Mouse (Mus musculus) midbrain, embryonic 12.5 days (tissue): Measurements from ENCODE around the gene Mb. TPM values are rescaled to one million over a fixed set of nuclear protein-coding genes. Genes with fewer than 3 reads are reported as not detected.
A peak's percentile ranks its signal among the peaks of the same experiment; 100 is the strongest.

Experiments
- ATAC-seq: fragments of 200-750 bp; cut with Nextera tagmentation; 2 replicates; pipeline ENCODE4 v1.8.0; 2017; ENCODE audit warnings: low read depth, moderate TSS enrichment, moderate library complexity; ENCODE audit not compliant: low FRiP score
- H3K27ac ChIP-seq: fragments of 300-500 bp; sonication (generic); replicated peaks from 2 replicates; pipeline ENCODE4 v1.5.1; 2016; ENCODE audit warnings: mild to moderate bottlenecking
- H3K27me3 ChIP-seq: fragments of 300-500 bp; sonication (generic); 2 replicates; pipeline ENCODE4 v1.6.1; 2016; ENCODE audit warnings: mild to moderate bottlenecking
- H3K36me3 ChIP-seq: fragments of 300-500 bp; sonication (generic); 2 replicates; pipeline ENCODE4 v1.6.1; 2016
- H3K4me1 ChIP-seq: fragments of 300-500 bp; sonication (generic); 2 replicates; pipeline ENCODE4 v1.6.1; 2016
- H3K4me2 ChIP-seq: fragments of 300-500 bp; sonication (generic); replicated peaks from 2 replicates; pipeline ENCODE4 v1.6.1; 2016; ENCODE audit warnings: mild to moderate bottlenecking, moderate library complexity
- H3K4me3 ChIP-seq: fragments of 300-500 bp; sonication (generic); 2 replicates; pipeline ENCODE4 v1.5.1; 2016; ENCODE audit warnings: mild to moderate bottlenecking
- H3K9ac ChIP-seq: fragments of 300-500 bp; sonication (generic); replicated peaks from 2 replicates; pipeline ENCODE4 v1.6.1; 2016; ENCODE audit warnings: mild to moderate bottlenecking, moderate library complexity
- H3K9me3 ChIP-seq: fragments of 300-500 bp; sonication (generic); 2 replicates; pipeline ENCODE4 v1.6.1; 2016; ENCODE audit warnings: mild to moderate bottlenecking
- WGBS: fragments of 180-500 bp; shearing (Covaris S2); methylation state at CpG from one replicate; pipeline ENCODE4 v1.1.7; 2016; 5-methylcytosine and 5-hydroxymethylcytosine counted together
- polyA plus RNA-seq: library from polyadenylated mRNA; unstranded; fragments of >200 nt; fragmentation: Nextera tagmentation; extraction: Ambion mirVana; gene quantifications from 2 replicates; pipeline ENCODE4 v1.2.1, GENCODE M21; 2016

Mb gene
- polyA plus RNA-seq, 1 experiment from 2014 or later, result not detected

GRCm38 (mm10) chr15:77037278-77038161, 12.9 kb downstream of the Mb start:
- no peak overlapping the region for H3K4me3 ChIP-seq
- H3K27me3 ChIP-seq, result no peaks in the 10 kb centered on the region
- H3K27ac ChIP-seq, result peak overlapping the region; percentile 49; the same call in 1 of the 2 replicates
- peaks cover 14% of the 10 kb centered on the region; the same call in 1 of the 2 replicates for H3K4me1 ChIP-seq
- 49% methylated on average over 11 of the region's 11 CpGs for WGBS
- no peaks in the 10 kb centered on the region for H3K36me3 ChIP-seq
- no peaks in the 10 kb centered on the region for H3K9me3 ChIP-seq
- ATAC-seq, result no peak
- H3K4me2 ChIP-seq, result no peak overlapping the region
- H3K9ac ChIP-seq, result 0 out of 2 replicates have a peak overlapping the region, but pooled peaks have one; percentile 8

DNA sequence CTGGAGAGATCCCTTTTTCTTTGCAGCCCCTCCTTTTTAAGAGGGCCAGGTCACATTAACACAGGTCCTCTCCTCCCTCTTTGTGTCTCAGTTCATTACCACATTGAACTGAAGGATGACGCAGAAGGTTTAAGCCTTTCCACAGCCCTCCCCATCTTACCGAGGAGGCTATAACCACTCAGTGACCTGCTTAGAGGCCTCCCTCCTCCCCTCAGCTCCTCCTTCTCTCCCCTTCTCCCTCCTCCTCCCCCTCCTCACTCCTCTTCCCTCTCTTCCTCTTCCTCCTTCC, 13.5 kb downstream of the Mb start:
- Histone ChIP-seq H3K27me3 (no peaks in the 10 kb centered on the region), H3K4me1 (peaks cover 14% of the 10 kb centered on the region; the same call in 1 of the 2 replicates), H3K9me3 (no peaks in the 10 kb centered on the region), H3K9ac (no peak overlapping the region), H3K4me2 (no peak overlapping the region), H3K4me3 (no peak overlapping the region), H3K36me3 (no peaks in the 10 kb centered on the region), H3K27ac (peak overlapping the region; percentile 49; the same call in 1 of the 2 replicates)
- 41% methylated on average over 2 of the region's 2 CpGs for WGBS
- ATAC-seq, result no peak

- Histone ChIP-seq H3K9ac (no peak overlapping the region), H3K27me3 (no peaks in the 10 kb centered on the region), H3K4me1 (peaks cover 14% of the 10 kb centered on the region; the same call in 1 of the 2 replicates), H3K36me3 (no peaks in the 10 kb centered on the region), H3K4me3 (no peak overlapping the region), H3K27ac (0 out of 2 replicates have a peak overlapping the region, but pooled peaks have one; percentile 49), H3K4me2 (no peak overlapping the region), H3K9me3 (no peaks in the 10 kb centered on the region)
- 81% methylated on average over 11 of the region's 11 CpGs for WGBS
- no peak for ATAC-seq
Observed at GRCm38 (mm10) chr15:77036320-77036988, 14.0 kb downstream of the Mb start.

- Histone ChIP-seq H3K9ac (no peak overlapping the region), H3K9me3 (no peaks in the 10 kb centered on the region), H3K27me3 (no peaks in the 10 kb centered on the region), H3K4me2 (no peak overlapping the region), H3K27ac (no peak overlapping the region), H3K36me3 (no peaks in the 10 kb centered on the region), H3K4me1 (peaks cover 14% of the 10 kb centered on the region; the same call in 1 of the 2 replicates), H3K4me3 (no peak overlapping the region)
- ATAC-seq, result no peak
- 87% methylated on average over 3 of the region's 3 CpGs for WGBS
Observed at GRCm38 (mm10) chr15:77035643-77036042, 14.8 kb downstream of the Mb start.

- 79% methylated on average over 6 of the region's 6 CpGs for WGBS
- no peak for ATAC-seq
- Histone ChIP-seq H3K9ac (no peak overlapping the region), H3K9me3 (no peaks in the 10 kb centered on the region), H3K27me3 (no peaks in the 10 kb centered on the region), H3K4me3 (no peak overlapping the region), H3K27ac (no peak overlapping the region), H3K36me3 (no peaks in the 10 kb centered on the region), H3K4me1 (peaks cover 14% of the 10 kb centered on the region; the same call in 1 of the 2 replicates), H3K4me2 (no peak overlapping the region)
Observed at GRCm38 (mm10) chr15:77034526-77034925, 15.9 kb downstream of the Mb start.

DNA sequence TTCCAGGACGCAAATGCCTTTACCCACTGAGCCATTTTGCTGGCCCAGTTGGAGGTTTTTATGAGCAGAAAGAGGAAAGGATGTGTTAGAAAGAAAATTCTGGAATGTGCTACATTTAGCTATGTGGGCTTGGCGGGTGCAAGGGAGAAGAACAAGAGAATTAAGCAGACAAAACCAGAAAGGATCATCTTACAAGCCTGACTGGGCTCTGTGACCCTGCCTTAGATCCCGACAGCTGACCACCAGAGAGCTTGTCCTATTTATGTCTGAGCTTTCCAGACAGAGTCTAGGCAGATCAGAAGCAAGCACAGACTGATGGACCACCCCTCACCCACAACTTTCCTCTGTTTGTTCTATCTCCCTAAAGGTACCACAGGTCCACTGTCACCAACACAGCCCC, 19.2 kb downstream of the Mb start:
- no peak for ATAC-seq
- Histone ChIP-seq H3K36me3 (no peaks in the 10 kb centered on the region), H3K4me2 (no peak overlapping the region), H3K4me3 (no peak overlapping the region), H3K4me1 (peaks cover 3% of the 10 kb centered on the region), H3K9me3 (no peaks in the 10 kb centered on the region), H3K27me3 (no peaks in the 10 kb centered on the region), H3K27ac (no peak overlapping the region), H3K9ac (no peak overlapping the region)
- WGBS, result 58% methylated on average over 3 of the region's 3 CpGs

DNA sequence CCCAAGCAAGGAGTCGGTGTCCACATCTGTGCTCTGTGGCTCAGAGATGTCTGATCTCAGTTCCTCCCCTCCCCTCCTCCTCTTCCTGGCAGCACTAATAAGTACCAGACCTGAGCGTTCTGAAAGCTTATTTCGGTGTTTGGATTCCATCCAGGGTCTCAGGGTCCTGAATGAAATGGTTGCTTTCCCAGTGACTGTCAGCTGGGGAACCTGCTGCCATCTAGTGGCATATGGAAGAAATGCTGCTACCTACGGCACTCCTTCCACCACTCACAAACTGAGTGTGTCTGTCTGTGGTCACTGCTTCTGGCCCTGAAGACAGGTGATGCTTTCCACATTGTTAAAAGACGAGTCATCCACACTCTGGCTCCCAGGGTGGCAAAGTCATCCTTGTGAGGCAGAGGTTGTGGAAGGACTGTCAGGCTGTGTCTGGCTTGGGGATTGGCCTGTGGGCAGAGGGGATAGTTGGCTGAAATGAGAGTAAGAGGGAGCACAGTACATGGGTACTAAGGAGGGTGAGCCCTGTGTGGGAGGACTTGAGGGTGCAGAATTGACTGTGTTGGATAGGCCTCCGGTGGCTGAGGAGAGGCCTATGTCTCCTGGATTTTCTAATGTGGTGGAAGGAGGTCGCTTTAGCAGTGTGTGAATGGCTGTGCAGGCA, 21.0 kb downstream of the Mb start:
- H3K27ac ChIP-seq, result no peak overlapping the region
- 32% methylated on average over 7 of the region's 7 CpGs for WGBS
- no peak for ATAC-seq

DNA sequence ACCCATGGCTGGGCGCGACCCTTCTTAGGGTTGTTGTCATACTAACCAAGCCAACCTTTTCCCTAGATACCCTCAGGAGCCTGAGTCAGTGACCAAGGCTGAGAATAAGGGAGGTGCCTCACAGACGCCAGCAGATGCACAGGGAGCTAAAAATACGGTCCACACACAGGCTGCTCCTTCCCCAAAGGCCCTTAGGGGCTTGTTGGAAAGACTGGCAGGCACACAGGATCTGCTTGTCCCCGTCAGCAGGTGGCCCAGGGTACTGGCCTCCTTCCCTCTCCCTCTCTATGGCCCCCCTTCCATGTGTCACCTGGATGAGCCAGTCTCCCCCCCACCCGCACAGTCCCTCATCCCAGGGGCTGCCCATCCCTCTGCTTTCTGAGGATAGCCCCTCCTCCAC, 22.8 kb downstream of the Mb start:
- H3K9me3 ChIP-seq, result no peaks in the 10 kb centered on the region
- H3K4me2 ChIP-seq, result no peak overlapping the region
- H3K4me1 ChIP-seq, result peaks cover 11% of the 10 kb centered on the region
- no peak overlapping the region for H3K9ac ChIP-seq
- H3K36me3 ChIP-seq, result no peaks in the 10 kb centered on the region
- no peak overlapping the region for H3K27ac ChIP-seq
- no peak overlapping the region for H3K4me3 ChIP-seq
- H3K27me3 ChIP-seq, result no peaks in the 10 kb centered on the region
- ATAC-seq, result no peak
- WGBS, result 74% methylated on average over 6 of the region's 6 CpGs

More for the DNA sequence above, 21.0 kb downstream of the Mb start:
- no peaks in the 10 kb centered on the region for H3K36me3 ChIP-seq
- no peak overlapping the region for H3K4me3 ChIP-seq
- H3K27me3 ChIP-seq, result no peaks in the 10 kb centered on the region
- H3K4me2 ChIP-seq, result no peak overlapping the region
- H3K9ac ChIP-seq, result no peak overlapping the region
- peaks cover 11% of the 10 kb centered on the region for H3K4me1 ChIP-seq
- no peaks in the 10 kb centered on the region for H3K9me3 ChIP-seq

- 88% methylated on average over 3 of the region's 3 CpGs for WGBS
- no peaks in the 10 kb centered on the region for H3K9me3 ChIP-seq
- no peak overlapping the region for H3K27ac ChIP-seq
- H3K4me2 ChIP-seq, result no peak overlapping the region
- no peak for ATAC-seq
- peaks cover 11% of the 10 kb centered on the region for H3K4me1 ChIP-seq
- H3K27me3 ChIP-seq, result no peaks in the 10 kb centered on the region
- no peak overlapping the region for H3K9ac ChIP-seq
- H3K36me3 ChIP-seq, result no peaks in the 10 kb centered on the region
- no peak overlapping the region for H3K4me3 ChIP-seq
Observed at GRCm38 (mm10) chr15:77027117-77027516, 23.4 kb downstream of the Mb start.

- no peak for ATAC-seq
- H3K9ac ChIP-seq, result no peak overlapping the region
- H3K4me2 ChIP-seq, result no peak overlapping the region
- peaks cover 11% of the 10 kb centered on the region for H3K4me1 ChIP-seq
- no peak overlapping the region for H3K4me3 ChIP-seq
- no peaks in the 10 kb centered on the region for H3K27me3 ChIP-seq
- no peak overlapping the region for H3K27ac ChIP-seq
- H3K9me3 ChIP-seq, result no peaks in the 10 kb centered on the region
- no peaks in the 10 kb centered on the region for H3K36me3 ChIP-seq
- WGBS, result 54% methylated on average over 5 of the region's 5 CpGs
Observed at GRCm38 (mm10) chr15:77025884-77026583, 24.4 kb downstream of the Mb start.

- Histone ChIP-seq H3K36me3 (no peaks in the 10 kb centered on the region), H3K4me3 (no peak overlapping the region), H3K27me3 (peaks cover 3% of the 10 kb centered on the region; the same call in 1 of the 2 replicates), H3K9me3 (no peaks in the 10 kb centered on the region), H3K27ac (no peak overlapping the region), H3K4me2 (no peak overlapping the region), H3K9ac (no peak overlapping the region), H3K4me1 (peaks cover 11% of the 10 kb centered on the region)
- 81% methylated on average over 5 of the region's 5 CpGs for WGBS
- ATAC-seq, result no peak
Observed at GRCm38 (mm10) chr15:77022401-77022957, 28.0 kb downstream of the Mb start.
